Mouse (Mus musculus) testis, postnatal 10 days (tissue): Measurements from ENCODE around the gene Atg2a.
"Not testable (repeated sequence)": the region's sequence is repeated elsewhere in the genome, so short reads cannot be mapped to it uniquely, and the experiment has no call there.

Experiments
- DNase-seq: peaks from one replicate; pipeline ENCODE4 v3.0.0; 2021; ENCODE audit warnings: low spot score

Atg2a gene

GRCm38 (mm10) chr19:6276426-6277421, 35.3 kb downstream of the Atg2a start, which contains the start of gene Ehd1:
Gene Ehd1, plus strand, starts transcription at chr19:6276725.
- DNase-seq: peak; percentile 98

GRCm38 (mm10) chr19:6277661-6278438, 36.4 kb downstream of the Atg2a start:
- DNase-seq: peak; percentile 71

GRCm38 (mm10) chr19:6278439-6279073, 37.1 kb downstream of the Atg2a start:
- DNase-seq: no peak

GRCm38 (mm10) chr19:6279481-6280144, 38.1 kb downstream of the Atg2a start:
- no peak for DNase-seq

GRCm38 (mm10) chr19:6280554-6280953, 39.1 kb downstream of the Atg2a start:
- no peak for DNase-seq

GRCm38 (mm10) chr19:6281122-6282020, 39.9 kb downstream of the Atg2a start:
- no peak for DNase-seq

GRCm38 (mm10) chr19:6283001-6283400, 41.5 kb downstream of the Atg2a start:
- no peak for DNase-seq

- DNase-seq: no peak
Measured at GRCm38 (mm10) chr19:6284502-6284901, 43.0 kb downstream of the Atg2a start.

- DNase-seq: no peak
Measured at GRCm38 (mm10) chr19:6285226-6285625, 43.8 kb downstream of the Atg2a start.

GRCm38 (mm10) chr19:6285632-6286433, 44.4 kb downstream of the Atg2a start:
- DNase-seq: no peak

- DNase-seq: no peak
Measured at GRCm38 (mm10) chr19:6286434-6287401, 45.2 kb downstream of the Atg2a start.

- no peak for DNase-seq
Measured at GRCm38 (mm10) chr19:6288236-6288894, 46.9 kb downstream of the Atg2a start.

GRCm38 (mm10) chr19:6289696-6290238, 48.3 kb downstream of the Atg2a start:
- no peak for DNase-seq

- not testable (repeated sequence) for DNase-seq
Measured at GRCm38 (mm10) chr19:6290720-6291116, 49.2 kb downstream of the Atg2a start.

- no peak for DNase-seq
Measured at GRCm38 (mm10) chr19:6291117-6291781, 49.8 kb downstream of the Atg2a start.

GRCm38 (mm10) chr19:6292262-6292661, 50.8 kb downstream of the Atg2a start:
- DNase-seq: no peak

- no peak for DNase-seq
Measured at GRCm38 (mm10) chr19:6294301-6294700, 52.8 kb downstream of the Atg2a start.
